Mouse (Mus musculus): ENCODE measurements around the gene Sh3rf3.

Gene Sh3rf3

DNA sequence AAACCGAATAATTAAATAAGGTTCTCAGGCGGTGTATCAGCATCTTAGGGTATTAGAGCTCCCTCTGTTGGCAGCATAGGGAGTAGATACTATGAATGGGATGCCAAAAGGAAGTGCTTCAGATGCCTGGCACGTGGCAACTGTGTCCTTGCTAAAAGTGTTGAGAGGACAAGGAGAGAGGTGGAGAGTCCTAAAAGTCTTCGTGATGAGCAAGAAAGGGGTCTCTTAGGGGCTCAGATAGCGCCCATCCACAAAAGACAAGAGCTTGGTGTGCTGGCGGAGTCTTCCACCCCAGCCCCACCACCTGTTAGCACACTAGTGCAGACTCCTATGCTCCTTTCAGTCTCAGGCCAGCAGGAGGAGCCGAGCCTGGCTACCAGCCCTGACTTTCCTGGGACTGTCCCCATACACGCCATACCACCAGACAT, 336.8 kb downstream of the Sh3rf3 start:
- in situ Hi-C loops (cut with MboI; ENCODE audit: unreplicated experiment in 2 of 2) = loop anchor here (25.0 kb wide), 3 partner anchors 788 to 1713 kb away; no protein-coding TSS in a partner anchor

DNA sequence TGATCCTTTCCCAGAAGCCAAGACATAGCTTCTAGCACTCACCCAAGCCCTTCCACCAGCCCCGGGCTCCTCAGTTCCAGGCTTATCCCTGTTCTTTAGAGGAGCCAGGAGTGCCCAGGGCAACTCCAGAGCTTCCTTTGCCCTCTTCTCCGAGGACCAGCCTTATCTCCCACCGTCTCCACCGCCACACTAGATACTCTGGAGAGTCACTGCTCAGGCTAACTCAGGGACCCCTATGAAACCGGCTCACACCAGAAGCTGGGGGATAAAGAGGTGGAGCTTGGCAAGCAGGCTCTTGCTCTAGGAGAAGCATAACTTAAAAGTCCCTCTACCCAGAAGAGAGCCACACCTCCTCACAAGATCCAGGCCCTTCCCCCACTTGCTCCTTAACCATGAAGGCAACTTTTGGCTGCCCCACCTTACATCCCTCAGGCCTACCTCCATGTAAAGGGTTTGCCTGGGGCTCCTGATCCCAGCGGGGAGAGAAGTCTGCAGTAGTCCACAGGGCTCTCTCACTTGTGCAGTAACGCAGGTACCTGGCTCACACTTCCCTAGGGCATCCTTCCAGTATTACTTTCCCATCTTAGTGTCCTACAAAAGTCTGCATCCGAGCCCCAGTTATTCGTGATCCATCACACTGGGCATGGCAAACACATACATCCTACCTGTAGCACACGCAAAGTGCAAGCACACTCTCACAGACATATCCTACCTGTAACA, 337.9 kb downstream of the Sh3rf3 start:
- in situ Hi-C loops (cut with MboI; ENCODE audit: unreplicated experiment in 2 of 2) = loop anchor here in 1 of 2 experiments (25.0 kb wide), 1 partner anchor 789 kb away; no protein-coding TSS in a partner anchor

DNA sequence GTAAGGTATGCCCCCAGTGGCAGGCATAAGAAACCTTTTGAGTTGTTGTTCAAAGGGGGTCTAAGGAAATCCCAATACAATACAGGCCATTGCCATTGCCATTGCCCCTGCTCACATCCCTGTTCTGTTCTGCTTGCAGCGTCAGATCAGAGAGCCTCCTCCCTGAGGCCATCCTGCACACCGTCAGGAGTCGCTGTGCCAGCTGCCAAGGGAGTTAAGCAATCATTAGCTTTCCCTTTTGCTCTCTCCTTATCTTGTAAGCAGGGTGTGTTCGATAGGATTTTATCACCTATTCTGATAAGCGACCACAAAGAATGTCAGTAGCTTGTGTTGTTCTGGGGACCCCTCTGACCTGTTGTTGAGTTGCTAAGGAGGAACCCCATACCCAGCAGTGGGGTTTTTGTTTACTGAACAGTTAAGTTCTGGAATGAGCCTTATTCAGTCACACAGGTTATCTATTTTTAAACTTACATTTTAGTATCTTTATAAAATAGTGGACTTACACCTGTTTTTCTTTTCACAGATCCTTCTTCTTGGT, 339.5 kb downstream of the Sh3rf3 start:
- in situ Hi-C loops (cut with MboI; ENCODE audit: unreplicated experiment in 2 of 2) = loop anchor here in 1 of 2 experiments (25.0 kb wide), 1 partner anchor 790 kb away; no protein-coding TSS in a partner anchor

DNA sequence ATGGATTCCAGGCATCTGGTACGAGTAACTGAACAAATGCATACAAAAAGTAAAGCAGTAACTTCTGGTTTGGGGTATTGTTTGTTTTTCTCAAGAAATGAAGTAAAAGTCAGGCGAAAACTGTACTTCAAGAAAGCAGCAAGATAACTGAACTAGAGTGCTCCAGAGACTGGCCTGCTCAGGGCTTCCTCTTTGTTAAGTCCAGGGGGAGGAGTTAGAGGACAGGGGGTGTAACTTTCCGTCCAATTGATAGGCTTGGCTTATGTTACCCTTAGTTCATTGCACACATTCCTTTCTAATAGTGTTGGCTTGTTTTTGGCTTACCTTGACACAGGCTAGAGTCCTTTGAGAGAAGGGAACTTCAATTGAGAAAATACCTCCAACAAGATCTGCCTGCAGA, 345.5 kb downstream of the Sh3rf3 start:
- in situ Hi-C loops (cut with MboI; ENCODE audit: unreplicated experiment in 2 of 2) = loop anchor here in 1 of 2 experiments (25.0 kb wide), 1 partner anchor 796 kb away; no protein-coding TSS in a partner anchor

DNA sequence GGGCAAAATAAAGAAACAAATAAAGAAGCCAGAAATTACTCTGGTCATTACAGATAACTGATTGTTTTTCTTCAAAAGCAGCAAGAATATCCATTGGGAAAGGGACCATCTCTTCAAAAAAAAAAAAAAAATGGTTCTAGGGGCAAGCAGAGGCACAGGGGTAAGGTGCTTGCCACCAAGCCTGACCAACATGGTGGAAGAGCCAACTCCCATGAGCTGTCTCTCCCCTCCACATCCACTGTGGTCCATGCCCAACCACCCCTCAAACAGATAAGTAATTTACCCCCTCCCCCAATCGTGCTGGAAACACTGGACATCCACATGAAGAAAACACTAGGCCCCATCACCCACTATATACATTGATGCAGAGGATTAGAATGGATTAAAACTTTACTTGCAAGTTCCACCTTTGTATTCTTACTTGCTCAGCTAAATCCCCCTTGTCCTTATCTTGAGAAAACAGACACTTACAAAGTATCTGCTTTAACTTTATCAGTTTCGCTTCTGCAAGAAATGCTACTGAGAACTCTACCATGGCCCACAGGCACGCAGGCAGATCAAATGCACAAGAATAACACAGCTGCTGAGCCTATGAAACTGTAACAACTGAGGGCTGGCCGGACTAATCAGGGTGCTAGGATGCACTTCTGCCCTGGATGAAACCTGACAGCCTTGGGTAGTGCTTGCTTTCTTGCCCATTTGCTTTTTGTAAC, 349.2 kb downstream of the Sh3rf3 start:
- in situ Hi-C loops (cut with MboI; ENCODE audit: unreplicated experiment in 2 of 2) = loop anchor here in 1 of 2 experiments (25.0 kb wide), 1 partner anchor 800 kb away; no protein-coding TSS in a partner anchor

DNA sequence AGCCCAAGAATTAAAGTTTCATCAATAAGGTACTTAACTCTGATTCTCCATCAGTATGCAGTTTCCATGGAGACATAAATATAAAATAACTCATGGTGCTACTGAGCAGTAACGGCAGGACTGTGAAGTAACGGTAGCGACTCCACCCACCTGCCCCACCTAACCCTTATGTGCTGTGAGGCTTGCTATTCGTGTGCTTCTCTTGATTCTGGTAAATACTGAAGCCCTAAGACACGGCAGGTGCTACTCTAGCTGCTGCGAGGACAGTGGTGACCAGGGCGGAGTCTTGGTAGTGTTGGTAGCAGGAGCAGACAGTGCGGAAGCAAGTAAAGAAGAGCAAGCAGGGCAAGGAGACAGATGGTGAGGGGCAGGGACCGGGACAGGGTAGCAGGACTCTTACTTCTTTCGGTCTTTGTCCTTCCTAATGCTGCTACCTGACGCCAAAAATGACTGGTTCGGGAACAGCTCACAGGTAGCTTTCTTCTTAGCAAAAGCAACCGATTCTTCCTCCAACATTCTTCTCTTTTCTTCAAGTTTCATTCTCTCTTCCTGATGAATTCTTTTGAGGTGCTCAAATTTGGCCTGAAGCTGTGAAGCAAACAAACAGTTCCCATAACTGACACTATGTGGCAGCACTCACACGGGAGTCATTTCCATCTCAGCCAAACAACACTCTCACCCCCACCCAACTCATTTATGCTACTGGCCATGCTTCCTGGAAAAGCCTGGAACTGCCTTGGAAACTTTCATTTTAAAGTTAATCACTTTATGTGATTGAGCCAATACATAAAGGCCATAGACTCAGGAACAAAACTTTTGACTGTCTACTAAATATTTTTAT, 353.2 kb downstream of the Sh3rf3 start:
- in situ Hi-C loops (cut with MboI; ENCODE audit: unreplicated experiment in 2 of 2) = loop anchor here (5.0 to 25.0 kb wide), 6 partner anchors 121 to 804 kb away; no protein-coding TSS in a partner anchor

DNA sequence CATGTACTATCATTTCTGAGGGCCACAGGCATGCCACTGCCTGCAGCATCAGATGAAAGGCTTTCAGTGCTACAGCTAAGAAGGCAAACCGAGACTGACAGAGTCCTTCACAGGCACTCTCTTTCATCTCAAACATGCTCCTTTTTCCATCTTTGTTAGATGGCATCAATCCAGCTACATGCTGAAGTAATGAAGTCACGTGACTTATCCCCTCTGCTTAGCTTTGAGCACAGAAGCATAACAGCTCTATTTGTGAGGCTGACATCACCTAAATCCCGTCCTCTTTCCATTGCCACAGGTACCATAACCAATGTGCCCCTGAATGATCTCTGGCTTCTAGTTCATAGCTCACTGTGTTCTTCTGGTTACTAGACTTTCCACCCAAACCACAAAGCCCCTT, 357.9 kb downstream of the Sh3rf3 start:
- in situ Hi-C loops (cut with MboI; ENCODE audit: unreplicated experiment in 2 of 2) = loop anchor here in 1 of 2 experiments (25.0 kb wide), 1 partner anchor 809 kb away; no protein-coding TSS in a partner anchor

DNA sequence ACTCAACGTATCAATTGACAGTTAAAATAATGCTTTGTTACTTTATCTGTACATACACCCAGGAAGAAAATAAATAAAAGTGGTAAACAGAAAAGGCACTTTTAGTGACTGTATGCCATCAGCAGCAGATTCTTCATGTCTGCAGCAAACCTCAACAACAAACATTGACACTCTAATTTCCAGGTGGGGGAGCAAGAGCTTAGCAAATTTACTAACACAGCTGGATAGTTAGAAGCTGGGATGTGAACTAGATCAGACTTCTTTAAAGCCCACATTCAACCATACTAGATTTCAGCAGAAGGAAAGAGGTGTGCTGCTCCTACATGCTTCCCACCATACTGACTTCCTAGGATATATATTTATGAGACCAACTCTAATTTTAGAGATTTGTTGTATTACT, 359.4 kb downstream of the Sh3rf3 start:
- in situ Hi-C loops (cut with MboI; ENCODE audit: unreplicated experiment in 2 of 2) = loop anchor here in 1 of 2 experiments (25.0 kb wide), 1 partner anchor 810 kb away; no protein-coding TSS in a partner anchor

DNA sequence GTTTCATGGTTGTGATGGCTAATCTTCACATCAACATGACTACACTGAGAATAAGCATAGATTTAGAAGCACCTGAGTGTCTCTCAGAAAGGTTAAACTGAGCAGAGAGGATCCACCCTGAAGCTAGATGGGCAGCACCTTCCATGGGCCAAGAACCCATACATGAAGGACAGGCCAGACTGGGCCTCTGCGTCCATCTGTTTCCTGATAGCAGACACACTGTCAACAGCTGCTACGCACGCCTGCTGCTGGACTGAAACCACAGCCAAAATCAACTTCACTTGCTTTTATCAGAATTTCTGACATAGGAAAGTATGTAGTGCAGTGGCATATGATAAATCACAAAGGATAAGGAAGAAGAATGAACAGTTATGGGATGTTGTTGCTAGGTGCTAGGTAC, 366.5 kb downstream of the Sh3rf3 start:
- in situ Hi-C loops (cut with MboI; ENCODE audit: unreplicated experiment in 2 of 2) = no loop called here

DNA sequence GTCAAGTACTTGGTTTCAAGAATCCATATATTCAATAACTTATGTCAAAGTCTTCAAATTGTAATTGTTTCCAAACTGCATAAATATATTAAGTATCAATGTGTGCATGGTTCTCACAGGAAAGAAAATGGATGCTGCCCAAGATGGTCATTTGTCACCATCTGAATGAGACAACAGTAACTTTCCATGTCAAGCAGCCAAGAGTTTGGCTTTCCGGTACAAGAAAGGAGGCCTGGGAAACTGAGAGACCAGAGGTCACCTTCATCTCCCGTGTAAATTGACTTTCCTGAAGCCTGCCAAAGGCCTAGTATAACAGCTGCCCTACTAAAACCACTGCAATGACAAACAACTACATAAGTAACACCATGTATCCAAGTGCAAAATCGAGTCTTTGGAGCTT, 369.1 kb downstream of the Sh3rf3 start:
- in situ Hi-C loops (cut with MboI; ENCODE audit: unreplicated experiment in 2 of 2) = no loop called here

Data from v-Abl transformed pro-B cells (cell line).